8 mouse cellular contexts compared by ENCODE assay signal in the genomic region with DNA sequence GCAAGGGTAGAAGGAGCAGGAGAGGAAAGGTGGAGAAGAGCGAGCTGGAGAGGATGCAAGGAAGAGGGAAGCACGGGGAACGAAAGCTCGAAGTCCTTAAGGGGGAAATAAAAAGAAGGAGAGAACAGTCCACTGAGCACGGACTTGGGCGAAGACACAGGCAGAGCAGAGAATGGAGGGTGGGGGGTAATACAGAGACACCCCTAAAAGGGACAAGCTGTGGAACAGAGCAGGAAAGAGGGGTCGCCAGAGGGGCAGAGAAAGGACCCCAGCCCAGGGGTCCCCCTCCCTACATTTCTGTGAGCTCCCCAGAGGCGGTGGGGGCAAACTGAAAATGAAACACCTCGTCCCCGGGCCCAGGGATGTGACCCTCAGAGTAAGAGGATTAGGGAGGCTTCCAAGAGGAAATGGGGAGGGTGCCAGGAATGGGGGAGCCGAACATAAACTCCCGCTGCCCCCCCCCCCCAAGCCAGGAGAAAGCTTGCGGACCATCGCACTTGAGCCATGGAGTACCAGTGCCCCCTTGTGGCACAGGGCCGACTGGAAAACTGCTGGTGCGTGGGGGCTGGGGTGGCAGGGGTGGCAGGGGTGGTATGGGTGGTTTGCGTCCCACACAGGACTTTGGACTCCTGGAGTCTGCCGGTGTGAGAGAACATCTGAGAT.
DNase-seq lines count a peak whose midpoint lies in the region; ATAC-seq and TF ChIP-seq lines count a peak whose summit lies in the region.

No protein-coding gene starts in this region.

- DNase-seq in layer of hippocampus, adult 2 months (ENCODE audit: low spot score in 2 of 2), result peak in 1 of 2 experiments; percentile 63
- DNase-seq in layer of hippocampus, adult 8-10 months (ENCODE audit: low spot score in 2 of 2), result no peak
- peak; percentile 4 for DNase-seq in cerebellum, adult 9-10 months
- peak; percentile 40 for DNase-seq in gastrocnemius, postnatal 14 days
- peak; percentile 41 for DNase-seq in liver
- DNase-seq in stomach, postnatal 0 days (ENCODE audit: low spot score), result peak; percentile 62

- TF ChIP-seq CTCF in layer of hippocampus, adult 2 months (conservative IDR thresholded peaks at IDR 0.05), result peak; percentile 73
- TF ChIP-seq CTCF in stomach, postnatal 0 days (IDR thresholded peaks at IDR 0.05; ENCODE audit: low read depth), result peak; percentile 85

- H3K36me3 ChIP-seq in intestine, embryonic 16.5 days (ENCODE audit: control insufficient read depth, insufficient read depth, low read length), result no peaks in the 10 kb centered on the region
- H3K36me3 ChIP-seq in midbrain, embryonic 13.5 days, result no peaks in the 10 kb centered on the region
- H3K36me3 ChIP-seq in stomach, postnatal 0 days (ENCODE audit: control insufficient read depth, insufficient read depth, low read length), result no peaks in the 10 kb centered on the region

- H3K27ac ChIP-seq in layer of hippocampus, adult 2 months, result no peak overlapping the region
- H3K27ac ChIP-seq in intestine, embryonic 16.5 days (ENCODE audit: low read length), result no peak overlapping the region
- no peak overlapping the region for H3K27ac ChIP-seq in midbrain, embryonic 13.5 days
- no peak overlapping the region for H3K27ac ChIP-seq in stomach, postnatal 0 days (replicated peaks)

- WGBS in intestine, embryonic 16.5 days, result 32% methylated on average over 16 of the region's 18 CpGs
- 31% methylated on average over 16 of the region's 18 CpGs for WGBS in midbrain, embryonic 13.5 days
- 36% methylated on average over 12 of the region's 18 CpGs for whole genome bisulfite sequencing in stomach, postnatal 0 days

- peak overlapping the region; percentile 49; the same call in 1 of the 2 replicates for H3K9ac ChIP-seq in intestine, embryonic 16.5 days (ENCODE audit: low read depth, low read length)
- H3K9ac ChIP-seq in midbrain, embryonic 13.5 days (replicated peaks), result no peak overlapping the region; the same call in 1 of the 2 replicates
- H3K9ac ChIP-seq in stomach, postnatal 0 days (ENCODE audit: low read length), result no peak overlapping the region

- H3K4me2 ChIP-seq in intestine, embryonic 16.5 days (ENCODE audit: low read depth, low read length), result peak overlapping the region; percentile 58
- peak overlapping the region; percentile 46 for H3K4me2 ChIP-seq in midbrain, embryonic 13.5 days (replicated peaks)
- peak overlapping the region; percentile 52 for H3K4me2 ChIP-seq in stomach, postnatal 0 days (replicated peaks; ENCODE audit: low read depth)

- intact Hi-C loops in gastrocnemius, postnatal 14 days (cut with DNase I; ENCODE audit: low total_unique reads), result loop anchor here (5.0 kb wide), 1 partner anchor 442 kb away; no protein-coding TSS in a partner anchor

- H3K9me3 ChIP-seq in intestine, embryonic 16.5 days (ENCODE audit: control insufficient read depth, low read length), result no peaks in the 10 kb centered on the region
- H3K9me3 ChIP-seq in midbrain, embryonic 13.5 days, result no peaks in the 10 kb centered on the region
- H3K9me3 ChIP-seq in stomach, postnatal 0 days (ENCODE audit: control insufficient read depth, low read length), result no peaks in the 10 kb centered on the region

- peak; percentile 47; the same call in 1 of the 2 replicates for ATAC-seq in intestine, embryonic 16.5 days
- ATAC-seq in midbrain, embryonic 13.5 days, result peak; percentile 64
- peak; percentile 41; the same call in 1 of the 2 replicates for ATAC-seq in stomach, postnatal 0 days (ENCODE audit: low FRiP score, low TSS enrichment)

- H3K4me3 ChIP-seq in layer of hippocampus, adult 2 months, result peak overlapping the region; percentile 41
- peak overlapping the region; percentile 32 for H3K4me3 ChIP-seq in intestine, embryonic 16.5 days (ENCODE audit: low read length)
- H3K4me3 ChIP-seq in midbrain, embryonic 13.5 days (replicated peaks), result peak overlapping the region; percentile 15; the same call in 1 of the 2 replicates
- peak overlapping the region; percentile 31; the same call in 1 of the 2 replicates for H3K4me3 ChIP-seq in stomach, postnatal 0 days (ENCODE audit: low read depth, low read length)

- TF ChIP-seq EP300 in stomach, postnatal 0 days (optimal IDR thresholded peaks at IDR 0.05), result no peak

- 0 out of 2 replicates have a peak, but pooled peaks cover 6% of the 10 kb centered on the region for H3K4me1 ChIP-seq in intestine, embryonic 16.5 days (ENCODE audit: control insufficient read depth, insufficient read depth, low read length)
- peaks cover 4% of the 10 kb centered on the region; the same call in 1 of the 2 replicates for H3K4me1 ChIP-seq in midbrain, embryonic 13.5 days (replicated peaks)
- H3K4me1 ChIP-seq in stomach, postnatal 0 days (replicated peaks; ENCODE audit: control insufficient read depth, insufficient read depth), result no peaks in the 10 kb centered on the region

- no peaks in the 10 kb centered on the region; the same call in 1 of the 2 replicates for H3K27me3 ChIP-seq in intestine, embryonic 16.5 days (replicated peaks; ENCODE audit: control insufficient read depth, insufficient read depth, low read length)
- peaks cover 77% of the 10 kb centered on the region for H3K27me3 ChIP-seq in midbrain, embryonic 13.5 days
- no peaks in the 10 kb centered on the region for H3K27me3 ChIP-seq in stomach, postnatal 0 days (ENCODE audit: control insufficient read depth, insufficient read depth, low read length)

Comparison
In these comparisons a context has a peak if more than half of its experiments do, and no peak if none do; other contexts are left out.
1. DNase-seq: peak in cerebellum, adult 9-10 months (single experiment), gastrocnemius, postnatal 14 days (single experiment), liver (single experiment) and stomach, postnatal 0 days (single experiment); none in layer of hippocampus, adult 8-10 months (0 of 2).
2. Peak in every context shown above with its lines, with median percentiles within 50 percentile points of each other: H3K4me3 ChIP-seq, ATAC-seq and H3K4me2 ChIP-seq.